Mouse (Mus musculus): ENCODE data around the gene Olfr301.

Olfr301 gene

GRCm38 (mm10) chr7:86403546-86403945 is at the start of gene Olfr301:
Gene Olfr301, plus strand, starts transcription at chr7:86403846.
- no peak for DNase-seq (ENCODE audit: low read depth)

GRCm38 (mm10) chr7:86366828-86367227 is 36.8 kb upstream of the Olfr301 start, which contains the start of gene Olfr305:
Gene Olfr305, minus strand, starts transcription at chr7:86366928.
- no peak for DNase-seq (ENCODE audit: low read depth)

GRCm38 (mm10) chr7:86385769-86386168 is 17.9 kb upstream of the Olfr301 start:
- DNase-seq (ENCODE audit: low read depth) = no peak

GRCm38 (mm10) chr7:86386558-86386957 is 17.1 kb upstream of the Olfr301 start, which contains the start of gene Olfr304:
Gene Olfr304, minus strand, starts transcription at chr7:86386658.
- no peak for DNase-seq (ENCODE audit: low read depth)

- no peak for DNase-seq (ENCODE audit: low read depth)
Observed at GRCm38 (mm10) chr7:86397689-86398088, 6.0 kb upstream of the Olfr301 start, which contains the start of gene Olfr303. Gene Olfr303, minus strand, starts transcription at chr7:86397789.

- no peak for DNase-seq (ENCODE audit: low read depth)
Observed at GRCm38 (mm10) chr7:86459621-86460020, 56.0 kb downstream of the Olfr301 start, which contains the start of gene Olfr299. Gene Olfr299, plus strand, starts transcription at chr7:86459921.

Measured in induced T-regulatory cell, adult 2 months (primary cell).